Mouse (Mus musculus) megakaryocyte progenitor cell, adult 5-6 weeks (primary cell): Measurements from ENCODE around the gene Gm49355. TPM values are rescaled to one million over a fixed set of nuclear protein-coding genes. Genes with fewer than 3 reads are reported as not detected.

ENCODE experiments used
- ATAC-seq: replicated peaks from 2 replicates; pipeline ENCODE4 v1.8.0; 2016; ENCODE audit warnings: mild to moderate bottlenecking, moderate TSS enrichment, inconsistent platforms; ENCODE audit not compliant: poor library complexity
- total RNA-seq, 2 experiments: library from RNA; stranded (forward) in 1 of 2; stranded (reverse) in 1 of 2; fragments of 157-497, 149-512 nt in 1 of 2; fragments of 200-1000 nt in 1 of 2; gene quantifications; 2 replicates each; pipeline versions ENCODE4 v1.2.3 to v1.2.4; 2015 to 2017

The Gm49355 gene
- total RNA-seq, 2 experiments from 2014 or later = 0.05 TPM; not detected in 1

DNA sequence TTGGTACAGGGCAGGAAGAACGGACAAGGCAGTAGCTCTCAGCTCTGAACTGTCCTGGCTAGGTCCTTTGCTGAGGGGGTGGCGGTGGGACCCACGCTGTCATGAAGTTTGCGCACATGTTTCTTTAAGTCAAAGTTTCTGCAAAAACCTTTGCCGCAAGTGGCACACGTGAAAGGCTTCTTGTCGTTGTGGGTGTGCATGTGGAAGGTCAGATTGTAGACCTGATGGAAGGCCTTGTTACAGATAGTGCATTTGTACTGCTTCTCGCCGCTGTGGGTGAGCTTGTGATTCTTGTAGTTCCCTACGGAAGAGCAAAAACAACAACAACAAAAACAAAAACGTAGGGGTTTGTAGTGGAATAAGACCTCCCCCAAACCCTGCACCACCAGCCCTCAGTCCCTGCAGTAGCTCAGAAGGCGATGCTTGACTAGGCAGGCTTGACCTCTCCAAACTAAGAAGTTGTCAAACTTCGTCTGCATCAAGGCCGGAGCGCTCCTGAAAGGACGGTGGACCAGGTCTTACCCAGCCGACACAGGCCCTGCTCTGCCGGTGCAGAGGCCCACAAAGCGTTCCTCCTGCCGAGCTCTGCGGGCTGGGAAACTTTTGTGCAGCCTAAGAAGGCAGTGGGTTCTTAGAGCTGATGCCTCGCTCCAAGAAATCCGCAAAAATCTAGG, 58.8 kb downstream of the Gm49355 start:
- no peak for ATAC-seq

GRCm38 (mm10) chr14:12343451-12343941, 59.7 kb downstream of the Gm49355 start:
- ATAC-seq = no peak

DNA sequence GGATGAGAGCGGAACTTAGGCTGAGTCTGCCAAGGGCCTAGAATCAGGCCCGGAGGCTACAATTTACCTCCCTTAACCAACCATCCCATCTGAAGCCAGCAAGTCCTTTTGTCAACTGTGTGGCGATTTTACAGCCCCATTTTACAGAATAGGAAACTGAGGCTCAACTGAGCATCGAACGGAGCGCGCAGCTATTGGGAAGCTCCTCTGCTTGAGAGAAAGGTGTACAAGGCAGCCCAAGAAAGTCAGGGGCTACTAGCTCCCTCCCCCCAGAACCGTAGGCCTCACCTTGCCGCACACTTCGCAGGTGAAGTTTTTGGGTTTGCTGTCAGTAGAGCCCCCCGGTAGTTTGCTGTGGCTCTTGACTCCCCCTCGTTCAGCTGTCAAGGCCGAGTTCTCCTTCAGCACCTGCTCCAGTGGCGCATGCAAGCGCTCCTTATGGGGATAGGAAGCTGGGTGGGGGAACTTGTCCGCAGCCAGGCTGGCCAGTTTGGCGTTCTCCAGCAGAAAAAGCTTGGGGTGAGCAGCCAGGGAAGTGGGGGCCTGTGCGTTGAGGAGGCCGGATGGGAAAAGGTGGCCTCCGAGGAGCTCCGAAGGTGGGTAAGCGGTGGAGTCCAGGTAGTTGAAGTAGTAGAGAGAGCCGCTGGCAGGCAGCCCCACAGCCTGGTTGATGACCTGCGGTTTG, 60.4 kb downstream of the Gm49355 start:
- ATAC-seq = no peak

DNA sequence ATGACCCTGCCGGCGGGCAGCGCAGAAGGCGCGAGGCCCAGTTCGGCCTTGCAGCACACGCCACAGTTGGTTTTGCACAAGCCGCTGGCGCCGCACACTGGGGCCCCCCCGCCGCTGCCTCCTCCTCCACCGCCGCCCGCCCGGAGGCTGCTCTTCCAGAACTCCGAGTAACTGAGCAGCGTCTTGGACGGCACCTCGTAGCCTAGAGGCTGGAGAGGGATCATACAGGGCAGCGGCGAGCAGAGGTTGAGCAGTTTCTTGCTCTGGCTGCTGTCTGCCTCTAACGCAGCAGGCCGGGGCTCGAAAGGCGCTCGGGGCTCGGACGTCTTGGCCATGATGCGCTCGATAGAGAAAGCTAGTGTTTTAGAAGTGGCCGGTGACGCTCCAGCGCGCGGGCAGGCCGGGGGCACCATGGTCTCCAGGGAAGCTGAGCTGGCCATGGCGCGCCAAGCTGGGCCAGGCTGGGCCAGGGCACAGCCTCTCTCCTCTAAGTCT, 61.0 kb downstream of the Gm49355 start:
- no peak for ATAC-seq

- no peak for ATAC-seq
Measured at GRCm38 (mm10) chr14:12345241-12345921, 61.6 kb downstream of the Gm49355 start.

- ATAC-seq = no peak
Measured at GRCm38 (mm10) chr14:12346011-12346864, 62.5 kb downstream of the Gm49355 start.

DNA sequence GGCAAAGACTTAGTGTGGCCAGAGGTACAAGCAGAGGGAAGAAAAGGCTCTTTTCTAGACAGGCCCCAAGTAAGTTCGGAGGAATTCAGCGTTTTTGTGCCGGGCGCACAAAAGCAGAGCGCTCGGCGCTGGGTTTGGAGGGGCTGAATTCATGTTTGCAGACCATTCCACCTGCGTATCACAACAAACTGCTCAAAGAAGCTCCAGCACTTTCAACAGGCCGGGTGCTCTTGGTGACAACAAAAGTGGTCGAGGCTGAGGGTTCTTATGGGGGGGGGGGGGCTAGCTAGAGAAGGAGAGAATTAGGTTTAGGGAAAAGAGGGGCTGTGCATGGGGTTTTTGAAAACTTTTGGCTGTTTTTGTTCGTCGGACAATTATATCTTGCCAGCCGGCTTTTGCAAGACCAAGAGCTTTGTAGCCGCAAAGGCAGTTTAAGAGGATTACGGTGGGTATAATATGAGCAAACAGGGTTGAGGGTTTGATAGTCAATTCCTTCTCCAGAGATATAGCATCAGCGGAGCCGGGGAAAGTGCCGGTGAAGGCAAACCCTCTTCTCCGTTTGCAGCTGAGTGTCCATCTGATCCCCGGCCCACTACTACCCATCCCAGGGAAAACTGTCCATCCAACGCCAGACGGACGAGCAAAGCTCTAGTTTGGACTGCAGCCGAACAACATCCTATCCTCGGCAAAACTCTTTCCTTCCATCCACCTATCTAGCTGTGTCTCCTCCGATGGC, 63.3 kb downstream of the Gm49355 start:
- ATAC-seq = no peak

GRCm38 (mm10) chr14:12348089-12348488, 64.3 kb downstream of the Gm49355 start, which contains the start of gene Fezf2:
Fezf2 (minus strand) TSS chr14:12348189.
- ATAC-seq = no peak

DNA sequence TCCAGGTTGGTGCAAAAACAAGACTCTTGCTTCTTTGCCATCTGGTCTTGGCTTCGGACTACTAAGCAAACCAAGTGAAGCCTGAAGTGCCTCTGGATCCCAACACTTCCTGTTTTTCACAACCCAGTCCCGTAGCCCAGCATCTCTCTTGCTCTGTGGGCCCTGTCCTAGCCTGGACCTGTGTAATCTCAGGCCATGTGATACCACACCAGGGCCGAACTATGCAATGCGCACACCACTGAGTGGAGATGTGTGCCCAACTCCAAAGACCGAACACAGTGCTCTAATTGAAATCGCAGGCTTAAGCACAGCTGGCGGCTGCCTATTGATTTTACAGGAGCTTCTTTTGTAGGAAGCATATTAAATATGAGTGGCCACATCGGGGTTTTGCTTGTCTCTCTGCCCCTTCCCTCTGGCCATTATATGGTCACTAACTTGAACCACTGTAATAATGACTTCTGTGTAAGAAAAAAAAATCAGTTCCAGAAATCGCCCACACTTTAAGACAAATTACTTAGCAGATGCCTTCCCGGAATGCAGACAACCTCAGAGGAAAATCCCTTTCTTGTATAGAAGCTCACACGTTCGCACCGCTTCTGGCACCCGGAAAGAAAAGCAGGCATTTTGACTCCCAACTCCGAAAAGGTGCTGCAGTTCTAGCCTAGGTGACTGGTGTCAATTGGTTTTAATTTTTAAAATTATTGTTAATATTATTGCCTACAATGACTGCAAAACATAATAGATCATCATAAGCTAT, 65.7 kb downstream of the Gm49355 start:
- no peak for ATAC-seq

DNA sequence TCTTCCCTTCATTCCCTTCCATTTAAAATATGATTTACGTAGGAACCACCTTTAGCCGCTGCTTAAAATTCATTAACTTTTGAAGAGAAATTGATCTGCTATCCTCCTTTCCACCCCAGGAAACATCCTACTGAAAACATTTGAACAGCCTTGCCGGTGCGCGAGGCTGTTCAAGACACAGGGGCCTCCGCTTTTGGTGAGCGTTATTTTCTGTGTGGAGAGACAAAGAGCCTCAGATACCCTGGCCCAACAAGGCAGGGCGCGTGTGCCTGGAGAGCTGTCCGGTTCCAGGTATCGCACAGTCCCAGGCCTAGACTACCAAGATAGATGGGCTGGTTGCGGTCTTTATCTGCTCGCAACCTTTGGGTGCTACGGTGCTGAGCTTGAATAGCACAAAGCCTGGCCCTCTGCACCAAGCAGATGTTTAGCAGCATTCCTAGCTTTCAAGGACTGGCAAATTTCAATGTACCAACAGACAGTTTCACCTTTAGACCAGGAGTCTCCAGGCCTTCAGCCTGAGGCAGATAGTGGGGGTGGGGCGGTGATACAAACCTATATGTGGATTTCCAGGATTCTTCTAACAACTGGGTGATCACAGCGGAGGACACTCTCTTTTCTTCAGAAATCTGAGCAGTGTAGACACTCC, 66.6 kb downstream of the Gm49355 start:
- ATAC-seq = no peak

Other genes starting within 250 kb of the Gm49355 start
- gene 3830406C13Rik, start 197 bp downstream of the Gm49355 start, total RNA-seq (2015) = 28.9 and 30.6 TPM in 2 replicates
- gene 3830406C13Rik, start 197 bp downstream of the Gm49355 start, total RNA-seq (2017) = 24.1 and 28.0 TPM in 2 replicates
- not detected in 2 replicates for gene Fezf2, start 64.2 kb downstream of the Gm49355 start, total RNA-seq (2015)
- not detected in 2 replicates for gene Fezf2, start 64.2 kb downstream of the Gm49355 start, total RNA-seq (2017)